Mouse (Mus musculus): ENCODE data around the gene Phf13.
A peak's percentile ranks its signal among the peaks of the same experiment; 100 is the strongest.

Gene Phf13

GRCm38 (mm10) chr4:152012109-152012508 is 16.1 kb upstream of the Phf13 start:
- no peak for DNase-seq

GRCm38 (mm10) chr4:152011171-152011760 is 15.2 kb upstream of the Phf13 start:
- no peak for DNase-seq

GRCm38 (mm10) chr4:152010707-152011134 is 14.7 kb upstream of the Phf13 start:
- DNase-seq = peak; percentile 47

- peak; percentile 70 for DNase-seq
Measured at GRCm38 (mm10) chr4:152010091-152010706, 14.1 kb upstream of the Phf13 start.

GRCm38 (mm10) chr4:152009076-152010051 is 13.3 kb upstream of the Phf13 start:
- DNase-seq = peak; percentile 64

GRCm38 (mm10) chr4:152008622-152009075 is 12.6 kb upstream of the Phf13 start, which contains the start of gene Klhl21:
Gene Klhl21, plus strand, starts transcription at chr4:152008803.
- DNase-seq = peak; percentile 96

GRCm38 (mm10) chr4:152008148-152008500 is 12.1 kb upstream of the Phf13 start:
- DNase-seq = peak; percentile 51

- DNase-seq = peak; percentile 66
Measured at GRCm38 (mm10) chr4:152007481-152008147, 11.6 kb upstream of the Phf13 start.

GRCm38 (mm10) chr4:152006812-152007211 is 10.8 kb upstream of the Phf13 start:
- DNase-seq = peak; percentile 32

GRCm38 (mm10) chr4:152006137-152006536 is 10.1 kb upstream of the Phf13 start:
- DNase-seq = peak; percentile 36

GRCm38 (mm10) chr4:152002063-152002462 is 6.0 kb upstream of the Phf13 start:
- no peak for DNase-seq

GRCm38 (mm10) chr4:152001335-152001734 is 5.3 kb upstream of the Phf13 start:
- no peak for DNase-seq

GRCm38 (mm10) chr4:152000906-152001305 is 4.8 kb upstream of the Phf13 start:
- no peak for DNase-seq

- no peak for DNase-seq
Measured at GRCm38 (mm10) chr4:151999481-151999880, 3.4 kb upstream of the Phf13 start.

- no peak for DNase-seq
Measured at GRCm38 (mm10) chr4:151997701-151998100, 1.6 kb upstream of the Phf13 start.

- no peak for DNase-seq
Measured at GRCm38 (mm10) chr4:151996951-151997222, 829 bp upstream of the Phf13 start.

GRCm38 (mm10) chr4:151995371-151996172 is 486 bp downstream of the Phf13 start:
- no peak for DNase-seq

- DNase-seq = no peak
Measured at GRCm38 (mm10) chr4:151994228-151995171, 1.6 kb downstream of the Phf13 start.

- DNase-seq = no peak
Measured at GRCm38 (mm10) chr4:151993035-151993434, 3.0 kb downstream of the Phf13 start.

GRCm38 (mm10) chr4:151992091-151992490 is 4.0 kb downstream of the Phf13 start:
- no peak for DNase-seq

GRCm38 (mm10) chr4:151989110-151989488 is 7.0 kb downstream of the Phf13 start:
- no peak for DNase-seq
